Mouse (Mus musculus) urinary bladder, postnatal 10 days (tissue): ENCODE results near the gene Islr.

Experiments
- DNase-seq: peaks from one replicate; pipeline ENCODE4 v3.0.0; 2022; ENCODE audit warnings: low spot score

The Islr gene

GRCm38 (mm10) chr9:58220218-58220903 is 16.3 kb upstream of the Islr start:
- DNase-seq: no peak

- no peak for DNase-seq
Measured at GRCm38 (mm10) chr9:58218539-58218938, 14.4 kb upstream of the Islr start.

DNA sequence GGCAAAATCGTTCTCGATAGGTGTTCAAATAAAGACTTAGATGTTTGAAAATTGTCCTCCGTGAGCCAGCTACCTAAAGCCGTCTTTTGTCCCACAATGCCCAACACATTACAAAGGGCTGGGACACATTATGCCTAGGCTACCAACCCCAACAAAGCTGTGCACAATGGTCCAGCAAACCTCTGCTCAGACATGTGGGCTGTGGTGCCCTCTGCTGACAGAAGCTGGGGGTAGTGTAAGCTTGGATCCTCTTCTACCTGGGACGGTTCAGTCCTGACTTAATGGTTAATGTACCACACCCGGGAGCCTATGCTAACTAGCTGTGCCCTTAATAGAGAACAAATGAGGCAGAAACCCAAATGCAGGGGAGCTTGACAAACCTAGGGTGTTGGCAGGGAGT is 12.3 kb upstream of the Islr start:
- DNase-seq: no peak

GRCm38 (mm10) chr9:58214519-58215180 is 10.5 kb upstream of the Islr start:
- no peak for DNase-seq

- DNase-seq: no peak
Measured at GRCm38 (mm10) chr9:58213865-58214264, 9.8 kb upstream of the Islr start.

GRCm38 (mm10) chr9:58213377-58213776 is 9.3 kb upstream of the Islr start:
- DNase-seq: no peak

DNA sequence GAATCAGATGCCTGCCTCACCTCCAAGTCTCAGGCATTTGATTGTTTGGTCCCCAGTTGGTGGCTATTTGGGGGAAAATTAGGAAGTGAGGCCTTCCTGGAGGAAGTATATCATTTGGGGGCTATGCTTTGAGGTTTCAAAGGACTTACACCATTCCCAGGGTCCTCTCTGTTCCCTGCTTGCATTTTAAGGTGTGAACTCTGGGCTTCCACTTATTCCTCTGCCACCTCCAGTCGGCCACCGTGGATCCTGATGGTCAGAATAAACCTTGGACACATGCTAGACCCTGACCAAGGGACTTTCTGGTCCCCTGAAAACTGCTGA is 6.2 kb upstream of the Islr start:
- no peak for DNase-seq

DNA sequence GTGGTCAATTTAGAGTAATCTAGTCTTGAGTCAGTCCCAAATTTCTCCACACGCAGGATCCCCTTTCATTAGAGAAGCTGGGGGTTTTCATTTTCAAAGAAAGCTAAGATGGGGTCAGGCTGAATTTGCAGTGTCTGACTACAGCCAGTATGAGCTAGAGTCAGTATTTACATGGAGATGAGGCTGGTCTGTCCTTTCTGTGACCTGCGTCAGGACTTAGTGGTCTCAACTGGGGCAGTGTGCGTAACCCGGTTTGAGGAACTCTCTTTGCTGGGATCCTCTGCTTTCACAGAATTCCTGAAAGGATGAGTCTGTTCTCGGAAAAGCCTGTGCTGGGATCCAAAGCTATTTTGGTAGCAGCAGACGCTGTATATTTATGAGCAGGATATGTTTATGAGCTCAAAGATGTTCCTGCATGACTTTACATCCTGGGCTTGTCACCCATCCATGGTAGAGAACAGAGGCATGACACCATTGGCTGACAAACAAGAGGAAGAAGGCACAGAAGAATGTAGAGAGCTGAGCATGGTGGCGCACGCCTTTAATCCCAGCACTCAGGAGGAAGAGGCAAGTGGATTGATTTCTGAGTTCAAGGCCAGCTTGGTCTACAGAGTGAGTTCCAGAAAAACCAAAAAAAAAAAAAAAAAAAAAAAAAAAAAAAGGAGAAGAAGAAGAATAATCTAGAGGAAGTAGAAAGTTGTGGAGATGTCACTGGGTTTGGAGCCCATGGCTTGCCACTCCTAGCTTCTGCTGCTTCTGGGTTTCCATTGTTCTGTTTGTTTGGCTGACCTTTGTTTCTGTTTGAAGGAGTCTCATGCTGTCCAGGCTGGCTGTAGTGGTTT is 5.6 kb upstream of the Islr start:
- no peak for DNase-seq

DNA sequence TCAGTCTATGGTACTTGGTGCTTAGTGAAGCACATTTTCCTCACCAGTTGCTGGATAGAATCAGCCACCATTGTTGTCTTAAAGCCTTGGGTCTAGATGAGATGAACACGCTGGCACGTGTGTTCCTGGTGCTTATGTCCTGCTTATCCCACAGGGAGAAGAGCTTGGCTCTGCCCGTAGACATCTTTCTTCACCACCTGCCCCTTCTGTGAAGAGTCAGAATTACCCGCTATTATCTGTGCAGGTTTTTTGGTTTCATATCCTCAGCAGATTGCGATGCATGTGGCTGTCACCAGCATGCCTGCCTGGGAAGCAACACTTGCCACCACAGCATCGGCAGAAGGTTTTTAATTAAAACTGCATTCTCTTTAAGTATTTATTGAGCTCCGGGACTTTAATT is 1.9 kb upstream of the Islr start:
- no peak for DNase-seq

DNA sequence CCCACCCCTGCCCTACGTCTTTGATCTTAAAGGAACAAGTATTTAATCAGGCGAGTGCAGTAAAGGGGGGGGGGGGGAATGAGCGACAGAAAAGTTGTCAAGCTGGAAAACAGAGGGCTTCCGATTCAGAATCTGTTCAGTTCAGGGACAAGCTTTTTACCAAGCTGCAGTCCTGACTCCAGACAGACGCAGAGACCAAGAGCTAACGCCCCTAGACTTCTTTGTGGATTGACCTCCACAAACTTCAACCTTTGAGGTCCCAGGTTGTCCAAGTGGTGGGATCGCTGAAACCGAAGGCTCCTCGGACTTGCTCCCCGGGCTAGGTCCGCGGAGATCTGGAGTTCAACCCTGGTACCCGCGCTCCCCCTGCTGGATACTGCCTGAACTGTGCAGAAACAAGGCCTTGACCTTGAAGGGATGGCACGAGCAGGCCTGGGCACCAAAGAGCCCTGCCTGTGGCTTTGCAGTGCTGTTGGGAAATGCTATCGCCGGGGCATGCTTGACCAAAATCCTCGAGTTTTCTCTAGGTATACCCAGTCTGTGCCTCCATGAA is 418 bp upstream of the Islr start:
- DNase-seq: peak; percentile 81

DNA sequence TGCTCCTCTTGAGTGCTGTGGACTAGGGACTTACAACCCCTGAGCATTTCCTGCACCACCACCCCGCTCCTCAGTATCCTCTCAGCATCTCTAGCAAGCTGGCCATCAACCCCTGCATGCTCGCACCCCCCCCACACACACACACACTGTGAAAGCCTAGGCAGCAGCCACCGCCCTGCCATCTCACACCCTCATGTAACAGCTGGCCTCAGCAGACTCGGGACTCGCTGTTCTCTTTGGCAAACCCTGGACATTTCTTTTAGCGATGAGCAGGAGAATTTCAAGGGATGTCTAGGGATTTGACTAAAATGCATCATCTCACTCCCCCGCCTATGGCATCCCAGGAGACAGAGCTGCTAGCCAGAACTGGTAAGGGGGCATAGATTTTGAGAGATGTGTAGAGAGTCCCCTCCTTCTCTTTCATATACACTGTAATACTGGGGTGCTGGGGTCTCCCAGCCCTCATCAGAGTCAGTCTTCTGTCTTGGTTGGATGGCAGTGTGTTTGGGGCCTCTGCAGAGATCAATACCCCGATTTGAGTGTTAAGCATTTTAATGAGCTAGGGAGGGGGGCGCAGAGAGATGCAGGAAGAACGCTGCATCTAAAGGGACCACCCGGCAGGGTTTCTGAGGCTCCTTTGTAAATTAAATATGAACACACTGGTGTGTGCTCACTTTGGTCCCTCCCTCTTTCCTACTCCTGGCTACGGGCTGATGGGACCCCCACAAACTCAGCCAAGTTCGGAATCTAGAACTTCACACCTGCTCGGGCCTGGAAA is 1.2 kb downstream of the Islr start:
- DNase-seq: no peak

- no peak for DNase-seq
Measured at GRCm38 (mm10) chr9:58201861-58202549, 2.1 kb downstream of the Islr start.

DNA sequence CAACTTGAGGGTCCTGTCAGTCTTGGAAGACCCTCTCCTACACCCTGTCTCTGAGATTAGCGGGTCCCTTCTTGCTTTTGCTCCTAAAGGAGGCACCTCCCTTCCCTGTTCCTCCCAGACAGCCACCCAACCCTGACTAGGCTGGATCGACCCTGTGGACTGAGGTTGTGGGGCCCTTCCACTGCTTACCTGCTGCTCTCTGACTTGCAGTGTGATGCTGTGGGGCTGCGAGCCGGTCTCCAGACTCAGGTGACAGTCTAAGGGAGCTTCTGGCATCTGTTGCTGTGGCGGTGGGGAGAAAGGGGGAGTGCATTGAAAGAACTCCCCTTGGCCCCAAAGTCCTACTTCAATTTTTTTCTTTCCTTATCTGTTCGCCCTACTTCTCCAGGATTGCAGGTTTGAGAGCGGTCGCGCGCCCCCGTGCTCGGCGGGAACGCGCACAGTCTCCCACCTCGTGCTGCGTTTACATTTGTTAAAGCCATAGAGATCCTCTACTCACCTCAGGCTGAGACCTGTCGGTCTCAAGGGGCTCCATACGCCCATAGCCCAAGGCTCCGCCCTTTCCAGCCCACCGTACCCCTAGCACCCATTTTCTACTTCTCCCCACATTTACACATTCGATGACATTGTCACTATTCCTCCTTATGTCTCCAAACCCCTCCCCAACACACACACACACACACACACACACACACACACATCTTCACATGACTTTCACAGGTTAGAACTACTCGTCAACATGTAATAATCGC is 2.8 kb downstream of the Islr start:
- DNase-seq: no peak

GRCm38 (mm10) chr9:58200270-58201090 is 3.6 kb downstream of the Islr start:
- no peak for DNase-seq

DNA sequence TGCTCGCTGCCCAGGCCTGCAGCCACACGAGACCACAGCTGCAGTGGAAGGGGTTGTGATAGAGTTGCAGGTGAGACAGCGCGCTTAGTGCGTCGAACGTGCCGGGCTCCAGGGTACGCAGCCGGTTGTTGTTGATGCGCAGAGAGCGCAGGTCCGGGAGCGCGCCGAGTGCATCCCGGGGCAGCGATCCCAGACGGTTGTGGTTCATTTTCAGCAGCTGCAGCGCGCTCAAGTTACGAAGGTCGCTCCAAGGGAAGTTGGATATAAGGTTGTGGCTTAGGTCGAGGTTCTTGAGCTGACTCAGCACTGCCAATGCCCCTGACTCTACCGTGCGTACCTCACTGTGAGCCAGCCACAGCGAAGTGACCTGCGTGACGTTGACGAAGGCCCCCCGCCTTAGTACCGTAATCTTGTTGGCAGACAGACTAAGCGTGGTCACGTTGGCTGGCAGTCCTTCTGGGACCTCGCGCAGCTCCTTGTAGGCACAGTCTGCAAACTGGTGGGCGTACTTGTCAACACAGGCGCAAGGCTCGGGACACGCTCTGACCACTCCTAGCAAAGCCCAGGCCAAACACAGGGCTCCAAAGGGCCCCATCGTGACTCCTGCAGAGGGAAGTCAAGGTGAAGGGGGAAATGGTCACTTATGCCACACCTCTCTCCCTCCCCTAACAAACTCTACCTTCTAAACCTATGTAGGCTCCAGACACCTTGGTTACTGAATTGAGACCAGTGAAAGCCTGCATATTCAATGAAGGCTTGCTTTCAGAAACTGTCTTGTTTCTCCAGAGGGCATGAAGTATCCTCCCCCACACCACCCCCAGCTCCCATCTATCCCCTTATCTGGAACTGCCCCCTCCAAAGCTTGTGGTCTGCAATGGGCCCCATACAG is 4.5 kb downstream of the Islr start:
- DNase-seq: no peak

DNA sequence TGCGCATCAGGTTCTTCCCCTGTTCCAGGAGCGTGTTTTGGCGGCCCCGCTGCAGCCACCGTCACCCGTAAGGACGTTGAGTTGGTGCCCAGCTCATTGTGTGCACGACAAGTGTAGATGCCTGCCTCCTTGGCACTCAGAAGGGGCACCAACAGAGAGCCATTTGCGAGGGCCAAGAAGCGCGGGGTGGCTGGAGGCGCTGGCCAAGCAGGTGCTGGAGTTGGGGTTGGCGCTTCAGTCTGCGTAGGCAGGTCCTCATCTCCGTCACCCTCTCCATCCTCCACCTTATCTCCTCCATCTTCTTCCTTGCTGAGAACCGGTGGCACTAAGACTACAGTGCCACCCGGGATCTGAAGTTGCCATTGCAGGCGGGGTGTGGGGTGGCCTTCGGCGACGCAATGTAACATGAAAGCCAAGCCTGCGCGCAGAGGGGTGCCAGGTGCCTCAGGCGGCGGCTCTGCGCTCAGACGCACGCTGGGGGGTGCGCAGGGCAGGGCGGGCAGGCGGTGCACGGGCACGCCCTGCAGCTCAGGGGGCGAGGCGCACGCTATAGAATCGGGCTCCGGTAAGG is 5.2 kb downstream of the Islr start:
- DNase-seq: no peak

DNA sequence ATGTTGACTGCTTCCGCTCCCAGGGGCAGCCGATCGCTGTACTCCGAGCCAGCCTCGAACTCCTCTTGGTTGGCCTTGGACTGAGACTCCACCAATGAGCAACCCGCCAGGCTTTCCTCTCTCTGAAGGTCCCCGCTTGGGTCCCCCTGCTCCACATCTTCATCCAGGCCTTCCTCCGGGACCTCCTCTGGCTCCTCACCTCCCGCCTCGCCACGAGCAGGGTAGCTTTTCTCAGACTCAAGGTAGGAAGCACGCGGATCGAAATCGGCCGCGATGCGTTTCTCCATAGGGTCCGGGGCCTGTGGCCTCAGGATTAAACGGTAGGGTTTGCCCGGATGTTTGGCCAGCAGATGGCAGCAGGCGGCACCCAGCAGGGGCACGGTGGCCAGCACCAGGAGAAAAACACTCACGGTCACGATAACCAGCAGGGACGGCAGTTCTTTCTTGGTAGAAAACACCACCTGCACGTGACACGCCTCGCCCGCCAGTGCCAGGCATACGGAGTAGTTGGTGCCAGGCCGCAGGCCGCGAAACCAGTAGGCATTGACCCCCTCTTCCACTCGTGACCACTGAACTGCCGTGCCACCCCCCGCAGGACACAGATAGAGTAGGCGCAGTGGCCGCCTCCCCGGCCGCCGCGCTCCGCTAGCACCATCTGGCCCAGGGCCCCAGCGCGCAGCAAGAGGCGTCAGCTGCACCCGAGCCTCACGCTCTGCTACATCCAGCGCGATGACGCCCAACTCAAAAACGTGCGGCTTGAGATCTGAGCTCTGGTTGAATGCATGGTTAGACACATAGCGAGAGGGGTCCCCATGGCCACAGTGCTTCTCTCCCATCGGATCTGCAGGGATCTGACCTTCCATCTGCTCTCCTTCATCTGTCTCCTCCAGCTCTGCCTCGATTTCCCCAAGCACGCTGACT is 6.1 kb downstream of the Islr start:
- no peak for DNase-seq
